Mouse (Mus musculus) CH12.LX (cell line): ENCODE measurements at regions not wholly inside any gene's neighbourhood (a gene's known extent, or its start where the extent isn't known, plus 50 kb on each side); places are given as distances from the start of the nearest gene placed in this dataset.

Source experiments
- DNase-seq: peaks from one replicate; pipeline ENCODE4 v3.0.0-alpha.2; 2013; ENCODE audit errors: extremely low read depth
- H3K27ac ChIP-seq: 2 replicates; pipeline ENCODE4 v1.5.1; 2012; ENCODE audit warnings: low read depth, mild to moderate bottlenecking, control low read depth, moderate library complexity; ENCODE audit not compliant: insufficient read depth
- H3K27me3 ChIP-seq: replicated peaks from 2 replicates; pipeline ENCODE3; 2012; ENCODE audit warnings: inconsistent platforms
- H3K36me3 ChIP-seq, 2 experiments: replicated peaks in 1 of 2; 2 replicates each; pipeline versions ENCODE3 to v1.6.1; 2012; ENCODE audit warnings: inconsistent platforms in 1 of 2, low read length in 1 of 2, mild to moderate bottlenecking in 1 of 2, mixed read lengths in 1 of 2, moderate library complexity in 1 of 2; ENCODE audit not compliant: control insufficient read depth in 1 of 2, insufficient read depth in 1 of 2
- H3K4me1 ChIP-seq, 2 experiments: 2 replicates each; pipeline ENCODE4 v1.6.1; 2012; ENCODE audit warnings: inconsistent platforms in 1 of 2, moderate library complexity in 1 of 2; ENCODE audit not compliant: insufficient read depth in 2 of 2, control insufficient read depth in 1 of 2
- H3K4me2 ChIP-seq: 2 replicates; pipeline ENCODE4 v1.6.1; 2012; ENCODE audit warnings: low read depth, mild to moderate bottlenecking, control low read depth; ENCODE audit not compliant: poor library complexity, insufficient read depth, severe bottlenecking
- H3K4me3 ChIP-seq, 3 experiments: fragments of 150-350 bp in 1 of 3; sonication (generic) in 1 of 3; replicated peaks in 1 of 3; 2 replicates each; pipeline versions ENCODE3 to v1.5.1; 2011 to 2012; ENCODE audit warnings: low read depth in 2 of 3, low read length in 2 of 3, mild to moderate bottlenecking in 2 of 3, moderate library complexity in 2 of 3, control low read depth in 1 of 3, improper control_type of control experiment in 1 of 3, inconsistent platforms in 1 of 3, mixed read lengths in 1 of 3; ENCODE audit not compliant: poor library complexity in 1 of 3
- H3K79me2 ChIP-seq: replicated peaks from 2 replicates; pipeline ENCODE4 v1.6.1; 2012; ENCODE audit warnings: mild to moderate bottlenecking, moderate library complexity; ENCODE audit not compliant: control insufficient read depth, poor library complexity, insufficient read depth, severe bottlenecking; ENCODE audit errors: extremely low read depth
- H3K9ac ChIP-seq: 2 replicates; pipeline ENCODE4 v1.6.1; 2012; ENCODE audit warnings: low read depth, mild to moderate bottlenecking, control low read depth, moderate library complexity; ENCODE audit not compliant: insufficient read depth
- H3K9me3 ChIP-seq: replicated peaks from 2 replicates; pipeline ENCODE3; 2012; ENCODE audit warnings: low read length, inconsistent platforms, mixed read lengths
- CHD2 ChIP-seq: IDR thresholded peaks from 2 replicates; pipeline ENCODE4 v1.6.1; 2011; ENCODE audit warnings: low read length, improper control_type of control experiment
- CTCF ChIP-seq, 2 experiments: IDR thresholded peaks in 1 of 2; conservative IDR thresholded peaks in 1 of 2; 2 replicates each; pipeline ENCODE4 v1.5.1; 2011 to 2012; ENCODE audit warnings: low read depth in 2 of 2, low read length in 2 of 2, improper control_type of control experiment in 1 of 2, inconsistent platforms in 1 of 2, mild to moderate bottlenecking in 1 of 2, moderate library complexity in 1 of 2
- JUND ChIP-seq: conservative IDR thresholded peaks from 2 replicates; pipeline ENCODE4 v1.6.1; 2011; ENCODE audit warnings: low read depth, low read length, improper control_type of control experiment
- MAX ChIP-seq: IDR thresholded peaks from 2 replicates; pipeline ENCODE4 v1.6.1; 2011; ENCODE audit warnings: low read length, improper control_type of control experiment
- MEF2A ChIP-seq: IDR thresholded peaks from 2 replicates; pipeline ENCODE4 v1.6.1; 2014; ENCODE audit warnings: low read depth, mild to moderate bottlenecking, inconsistent platforms, low read length, improper control_type of control experiment, borderline replicate concordance
- NELFE ChIP-seq: IDR thresholded peaks from 2 replicates; pipeline ENCODE4 v1.6.1; 2011; ENCODE audit warnings: low read depth, low read length, improper control_type of control experiment
- PAX5 ChIP-seq: IDR thresholded peaks from 2 replicates; pipeline ENCODE4 v1.6.1; 2012; ENCODE audit warnings: low read length, inconsistent platforms, mixed read lengths
- POLR2AphosphoS2 ChIP-seq: IDR thresholded peaks from 2 replicates; pipeline ENCODE4 v1.6.1; 2011; ENCODE audit warnings: low read depth, low read length, improper control_type of control experiment
- RCOR1 ChIP-seq: conservative IDR thresholded peaks from 2 replicates; pipeline ENCODE4 v1.6.1; 2012; ENCODE audit warnings: low read depth, mild to moderate bottlenecking, inconsistent platforms, low read length, improper control_type of control experiment
- SIN3A ChIP-seq: IDR thresholded peaks from 2 replicates; pipeline ENCODE4 v1.6.1; 2012; ENCODE audit warnings: low read length, improper control_type of control experiment, inconsistent platforms
- TCF12 ChIP-seq: IDR thresholded peaks from 2 replicates; pipeline ENCODE4 v1.6.1; 2014; ENCODE audit warnings: low read depth, mild to moderate bottlenecking, inconsistent platforms, low read length, improper control_type of control experiment
- ZC3H11A ChIP-seq: IDR thresholded peaks from 2 replicates; pipeline ENCODE4 v1.6.1; 2012; ENCODE audit warnings: low read depth, mild to moderate bottlenecking, inconsistent platforms, low read length, improper control_type of control experiment
- ZKSCAN1 ChIP-seq: IDR thresholded peaks from 2 replicates; pipeline ENCODE4 v1.6.1; 2012; ENCODE audit warnings: low read depth, inconsistent platforms, low read length, improper control_type of control experiment, borderline replicate concordance
- ZNF384 ChIP-seq: IDR thresholded peaks from 2 replicates; pipeline ENCODE4 v1.6.1; 2012; ENCODE audit warnings: low read depth, low read length, improper control_type of control experiment, inconsistent platforms
- dilution Hi-C: fragments of 300-500 bp; cut with MboI; formaldehyde crosslinking; loops from 2 replicates; pipeline ENCODE4 v1.14.3; 2020; ENCODE audit warnings: low sequenced_read_pairs; ENCODE audit not compliant: extremely low pct_unique_long_range_greater_than_20kb, extremely low pct_ligation_motif_present
- in situ Hi-C: fragments of 300-500 bp; cut with MboI; formaldehyde crosslinking; loops from 3 replicates; pipeline ENCODE4 v1.14.3; 2019; ENCODE audit warnings: low sequenced_read_pairs, low pct_ligation_motif_present, low pct_unique_long_range_greater_than_20kb, mixed read lengths

DNA sequence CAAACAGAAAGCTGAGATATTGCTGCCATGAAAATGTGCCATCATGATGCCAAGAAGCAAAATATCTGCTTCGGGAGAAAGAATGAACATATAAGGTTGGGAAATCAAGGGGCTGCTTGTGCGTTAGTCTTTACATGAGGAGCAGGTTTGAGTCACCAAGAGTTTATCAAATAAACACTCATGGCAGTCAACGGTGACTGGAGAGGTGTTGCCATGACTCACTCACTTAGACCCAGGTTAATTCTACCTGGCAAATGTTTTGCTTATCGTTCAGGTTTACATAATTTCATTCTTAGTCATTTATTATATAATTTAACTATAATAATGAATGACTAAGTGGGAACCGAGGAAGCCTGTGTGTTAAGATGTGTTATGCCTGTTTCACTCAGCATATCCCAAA, 85.2 kb upstream of the Atp2b1 start:
- H3K27ac ChIP-seq, result no peak overlapping the region
- H3K27me3 ChIP-seq, result no peaks in the 10 kb centered on the region
- no peaks in the 10 kb centered on the region for H3K9me3 ChIP-seq
- H3K9ac ChIP-seq, result no peak overlapping the region
- in situ Hi-C loops (loop anchor here (25.0 kb wide), 2 partner anchors 258 to 342 kb away; no protein-coding TSS in a partner anchor), dilution Hi-C loops (no loop called here)
- no peak for TF ChIP-seq MEF2A
- no peak for TF ChIP-seq MAX
- no peak for TF ChIP-seq SIN3A
- TF ChIP-seq JUND, result no peak
- no peak for TF ChIP-seq PAX5
- no peak for TF ChIP-seq ZNF384
- no peak for TF ChIP-seq ZC3H11A
- no peak for TF ChIP-seq TCF12
- H3K79me2 ChIP-seq, result no peaks in the 10 kb centered on the region
- no peak overlapping the region for H3K4me3 ChIP-seq
- H3K4me2 ChIP-seq, result no peak overlapping the region
- peaks cover 0 to 3% of the 10 kb centered on the region in 2 experiments; a peak in 2 of 4 replicates for H3K4me1 ChIP-seq
- DNase-seq, result no peak
- H3K36me3 ChIP-seq, result peaks cover 5 to 10% of the 10 kb centered on the region in 2 experiments

DNA sequence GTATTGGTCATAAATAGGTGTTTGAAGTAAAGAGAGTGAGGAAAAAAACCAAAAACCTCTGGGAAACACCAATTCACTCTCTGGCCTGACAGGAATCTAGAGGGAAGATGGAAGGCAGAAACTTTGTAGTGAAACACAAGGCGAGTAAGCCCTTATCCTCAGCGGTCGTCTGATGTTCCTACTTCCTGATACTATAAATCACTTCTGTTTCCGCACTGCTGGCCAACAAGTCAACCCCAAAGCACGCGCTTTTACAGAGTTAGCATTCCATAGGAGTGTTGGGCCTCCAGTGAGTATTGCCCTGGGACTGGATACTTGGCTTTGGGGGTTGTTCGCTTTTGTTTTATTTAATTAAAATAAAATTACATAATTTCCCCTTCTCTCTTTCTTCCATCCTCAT, 82.7 kb upstream of the Atp2b1 start:
- in situ Hi-C loops (loop anchor here (25.0 kb wide), 2 partner anchors 256 to 344 kb away; no protein-coding TSS in a partner anchor), dilution Hi-C loops (no loop called here)
- TF ChIP-seq ZKSCAN1 (no peak), RCOR1 (no peak), PAX5 (no peak), CHD2 (no peak), NELFE (no peak), CTCF (conservative IDR thresholded peaks at IDR 0.05 in 1 of 2, IDR thresholded peaks at IDR 0.05 in 1 of 2; ENCODE audit: low read depth in 2 of 2, low read length in 2 of 2) (no peak), MEF2A (no peak), POLR2AphosphoS2 (no peak)
- Histone ChIP-seq H3K4me2 (no peak overlapping the region), H3K36me3 (peaks cover 13 to 28% of the 10 kb centered on the region in 2 experiments), H3K9ac (no peak overlapping the region), H3K4me1 (peaks cover under 1 to 3% of the 10 kb centered on the region in 2 experiments; a peak in 2 of 4 replicates), H3K27ac (no peak overlapping the region), H3K79me2 (peaks cover 9% of the 10 kb centered on the region), H3K27me3 (no peaks in the 10 kb centered on the region), H3K9me3 (peaks cover 9% of the 10 kb centered on the region), H3K4me3 (no peak overlapping the region)
- no peak for DNase-seq
